Mouse (Mus musculus) forebrain, embryonic 10.5 days (tissue): ENCODE data around the gene Med28. TPM values are rescaled to one million over a fixed set of nuclear protein-coding genes. Genes with fewer than 3 reads are reported as not detected.
A peak's percentile ranks its signal among the peaks of the same experiment; 100 is the strongest.

Experiments used
- DNase-seq: peaks from one replicate; pipeline ENCODE4 v3.0.0-alpha.2; 2017; ENCODE audit warnings: low spot score; ENCODE audit errors: extremely low spot score
- H3K27ac ChIP-seq: fragments of 300-500 bp; sonication (generic); 2 replicates; pipeline ENCODE4 v1.5.1; 2016; ENCODE audit warnings: mild to moderate bottlenecking
- H3K27me3 ChIP-seq: fragments of 300-500 bp; sonication (generic); 2 replicates; pipeline ENCODE4 v1.6.1; 2016; ENCODE audit warnings: mild to moderate bottlenecking; ENCODE audit not compliant: poor library complexity, severe bottlenecking
- H3K36me3 ChIP-seq: fragments of 300-500 bp; sonication (generic); replicated peaks from 2 replicates; pipeline ENCODE4 v1.6.1; 2016; ENCODE audit warnings: mild to moderate bottlenecking, moderate library complexity
- H3K4me1 ChIP-seq: fragments of 300-500 bp; sonication (generic); 2 replicates; pipeline ENCODE4 v1.6.1; 2016
- H3K4me3 ChIP-seq: fragments of 300-500 bp; sonication (generic); 2 replicates; pipeline ENCODE4 v1.5.1; 2016; ENCODE audit warnings: mild to moderate bottlenecking, moderate library complexity
- H3K9me3 ChIP-seq: fragments of 300-500 bp; sonication (generic); 2 replicates; pipeline ENCODE4 v1.6.1; 2016; ENCODE audit warnings: mild to moderate bottlenecking, moderate library complexity
- WGBS: fragments of 180-500 bp; shearing (Covaris S2); methylation state at CpG from one replicate; pipeline ENCODE4 v1.1.7; 2016; 5-methylcytosine and 5-hydroxymethylcytosine counted together
- polyA plus RNA-seq: library from polyadenylated mRNA; unstranded; fragments of >200 nt; fragmentation: Nextera tagmentation; extraction: Ambion mirVana; gene quantifications from 2 replicates; pipeline ENCODE4 v1.2.1, GENCODE M21; 2016

Gene Med28
- polyA plus RNA-seq, 1 experiment from 2014 or later, result 301 TPM

DNA sequence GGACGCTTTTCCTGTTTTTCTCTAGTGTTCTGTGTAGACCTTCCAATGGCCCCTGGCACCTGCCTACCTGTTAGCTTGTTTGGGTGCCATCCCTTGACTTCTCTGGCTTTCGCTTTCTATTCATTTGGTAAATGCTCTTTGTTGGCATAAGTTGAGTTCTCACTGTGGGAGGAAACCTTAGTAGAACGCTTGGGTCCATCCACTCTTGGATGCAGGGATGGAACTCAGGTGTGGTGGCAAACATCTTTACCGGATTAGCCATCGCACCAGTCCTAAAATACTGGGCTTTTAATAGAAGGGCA lies 731 bp downstream of the Med28 start:
- peaks cover 19% of the 10 kb centered on the region for H3K4me1 ChIP-seq
- H3K27me3 ChIP-seq, result no peaks in the 10 kb centered on the region
- no peak for DNase-seq
- no peaks in the 10 kb centered on the region for H3K9me3 ChIP-seq
- H3K36me3 ChIP-seq, result peaks cover 34% of the 10 kb centered on the region
- H3K27ac ChIP-seq, result peak overlapping the region; percentile 94
- 5% methylated on average over 5 of the region's 5 CpGs for WGBS
- peak overlapping the region; percentile 94 for H3K4me3 ChIP-seq

DNA sequence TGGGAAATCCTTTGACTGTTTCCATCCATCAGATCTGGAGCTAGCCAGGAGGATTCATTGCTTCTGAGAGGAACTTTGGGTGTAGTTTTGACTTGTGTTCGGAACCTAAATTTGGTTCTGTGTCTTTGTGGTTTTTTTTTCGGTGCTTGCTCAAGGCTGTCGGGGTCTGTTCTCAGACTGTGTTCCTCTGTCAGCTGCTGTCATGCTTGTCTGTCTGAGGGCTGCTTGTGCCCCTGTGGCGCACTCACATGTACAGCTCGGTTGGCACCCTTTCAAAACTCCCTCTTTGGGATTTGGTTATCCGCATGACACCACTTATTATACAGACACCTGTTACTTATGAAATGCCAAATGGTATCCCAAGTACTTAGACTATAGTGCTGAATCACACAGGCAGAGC lies 1.6 kb downstream of the Med28 start:
- Histone ChIP-seq H3K4me1 (peaks cover 19% of the 10 kb centered on the region), H3K4me3 (peak overlapping the region; percentile 94), H3K9me3 (no peaks in the 10 kb centered on the region), H3K27ac (no peak overlapping the region), H3K36me3 (peaks cover 36% of the 10 kb centered on the region), H3K27me3 (no peaks in the 10 kb centered on the region)
- 91% methylated on average over 6 of the region's 6 CpGs for WGBS
- DNase-seq, result no peak

DNA sequence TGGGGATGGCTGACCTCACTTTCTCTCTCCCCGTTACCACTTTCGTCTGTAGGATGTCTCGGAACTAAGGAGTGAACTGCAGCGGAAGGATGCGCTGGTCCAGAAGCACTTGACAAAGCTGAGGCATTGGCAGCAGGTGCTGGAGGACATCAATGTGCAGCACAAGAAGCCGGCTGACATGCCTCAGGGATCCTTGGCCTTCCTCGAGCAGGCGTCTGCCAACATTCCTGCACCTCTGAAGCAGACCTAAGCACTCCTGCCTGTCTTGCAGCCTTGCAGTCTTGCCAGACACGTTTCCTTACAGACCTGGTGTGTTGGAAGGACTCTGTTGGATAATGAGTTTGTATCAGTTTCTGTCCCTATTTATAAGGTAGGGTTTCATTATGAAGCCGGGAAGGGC lies 5.1 kb downstream of the Med28 start:
- WGBS, result 93% methylated on average over 10 of the region's 10 CpGs
- H3K36me3 ChIP-seq, result peaks cover 68% of the 10 kb centered on the region
- no peak for DNase-seq
- H3K4me1 ChIP-seq, result peaks cover 15% of the 10 kb centered on the region
- H3K27me3 ChIP-seq, result no peaks in the 10 kb centered on the region
- H3K9me3 ChIP-seq, result no peaks in the 10 kb centered on the region
- no peak overlapping the region for H3K27ac ChIP-seq
- H3K4me3 ChIP-seq, result no peak overlapping the region

DNA sequence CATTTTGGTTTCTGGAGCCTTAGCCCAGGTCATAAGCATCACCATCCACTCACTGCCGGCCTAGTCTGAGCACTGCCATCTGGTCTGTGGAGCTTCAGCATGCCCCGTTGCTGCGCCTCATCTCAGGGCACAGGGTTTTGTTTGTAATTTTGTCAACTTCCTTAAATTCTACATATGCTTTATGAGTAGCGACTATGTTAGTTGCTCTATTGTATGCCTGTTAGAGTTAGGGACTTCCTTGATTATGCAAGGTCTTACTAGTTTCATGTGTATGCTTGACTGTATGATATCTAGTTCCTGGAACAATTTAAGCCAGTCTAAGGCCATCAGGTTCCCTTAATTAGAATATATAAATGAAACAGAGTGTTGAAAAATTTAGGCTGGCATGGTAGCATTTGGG lies 6.3 kb downstream of the Med28 start:
- H3K36me3 ChIP-seq, result peaks cover 76% of the 10 kb centered on the region
- H3K27ac ChIP-seq, result no peak overlapping the region
- WGBS, result 90% methylated on average over 4 of the region's 4 CpGs

DNA sequence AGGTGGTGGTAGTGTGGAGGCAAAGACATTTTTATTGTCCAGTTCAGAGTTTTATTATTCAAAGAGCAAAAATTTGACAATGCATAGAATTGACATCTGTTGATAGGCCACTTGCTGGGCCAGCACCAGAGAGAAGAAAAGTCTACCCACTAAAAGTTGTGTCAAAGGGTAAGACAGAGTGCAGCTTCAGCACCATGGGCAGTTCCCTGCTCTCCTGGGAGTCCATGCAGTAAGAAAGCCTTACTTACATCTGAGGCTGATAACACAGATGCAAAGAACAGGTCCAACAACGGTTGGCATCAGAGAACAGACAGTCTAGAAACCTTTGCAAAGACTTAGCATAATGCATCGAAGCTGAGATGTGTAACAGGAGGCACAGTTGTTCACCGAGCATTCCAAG lies 9.7 kb downstream of the Med28 start:
- Histone ChIP-seq H3K27ac (no peak overlapping the region), H3K36me3 (peaks cover 68% of the 10 kb centered on the region), H3K4me1 (peaks cover 7% of the 10 kb centered on the region), H3K27me3 (no peaks in the 10 kb centered on the region), H3K9me3 (no peaks in the 10 kb centered on the region), H3K4me3 (no peak overlapping the region)
- no peak for DNase-seq
- WGBS, result 91% methylated on average over 3 of the region's 3 CpGs

More for the DNA sequence above, 6.3 kb downstream of the Med28 start:
- no peaks in the 10 kb centered on the region for H3K27me3 ChIP-seq
- no peak for DNase-seq
- H3K4me3 ChIP-seq, result no peak overlapping the region
- H3K4me1 ChIP-seq, result peaks cover 8% of the 10 kb centered on the region
- no peaks in the 10 kb centered on the region for H3K9me3 ChIP-seq

DNA sequence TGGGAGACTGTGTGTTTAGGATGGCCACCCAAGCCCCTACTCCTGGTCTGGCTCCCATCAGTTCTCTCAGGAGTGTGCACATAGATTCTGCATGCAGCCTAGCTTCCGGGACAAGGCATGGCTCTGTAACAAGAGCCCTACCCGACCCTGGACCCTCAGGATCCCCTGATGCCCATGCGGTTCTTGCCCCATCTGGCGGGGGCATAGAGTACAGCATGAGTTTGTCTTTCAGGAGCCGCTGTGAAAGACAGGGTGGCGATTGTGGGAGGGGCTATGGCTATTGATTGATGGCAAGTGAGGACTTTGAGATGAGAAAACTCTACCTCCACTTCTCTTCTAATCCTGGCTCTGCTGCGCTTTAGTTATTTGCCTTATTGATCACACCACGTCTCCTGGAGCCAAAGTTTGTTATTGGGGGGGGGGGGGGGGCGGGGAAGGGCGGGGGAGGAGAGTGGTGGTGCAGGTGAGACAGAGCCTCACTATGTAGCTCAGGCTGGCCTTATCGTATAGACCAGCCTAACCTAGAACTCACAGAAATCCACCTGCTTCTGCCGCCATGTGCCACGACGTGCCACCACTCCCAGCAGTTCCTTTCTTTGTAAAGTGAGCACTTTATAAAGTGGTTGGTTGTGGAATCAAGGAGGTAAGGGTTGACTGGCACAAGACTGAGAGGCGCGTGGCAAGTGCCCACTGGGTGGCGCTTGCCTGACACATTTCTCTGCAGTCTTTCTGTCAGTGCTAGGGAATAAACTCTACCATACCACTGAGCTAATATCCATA lies 14.5 kb downstream of the Med28 start:
- Histone ChIP-seq H3K27ac (0 out of 2 replicates have a peak overlapping the region, but pooled peaks have one; percentile 4), H3K4me1 (peaks cover 9% of the 10 kb centered on the region), H3K27me3 (no peaks in the 10 kb centered on the region), H3K36me3 (peaks cover 20% of the 10 kb centered on the region), H3K9me3 (no peaks in the 10 kb centered on the region), H3K4me3 (peak overlapping the region; percentile 30)
- DNase-seq, result peak; percentile 77
- WGBS, result 4% methylated on average over 16 of the region's 17 CpGs

DNA sequence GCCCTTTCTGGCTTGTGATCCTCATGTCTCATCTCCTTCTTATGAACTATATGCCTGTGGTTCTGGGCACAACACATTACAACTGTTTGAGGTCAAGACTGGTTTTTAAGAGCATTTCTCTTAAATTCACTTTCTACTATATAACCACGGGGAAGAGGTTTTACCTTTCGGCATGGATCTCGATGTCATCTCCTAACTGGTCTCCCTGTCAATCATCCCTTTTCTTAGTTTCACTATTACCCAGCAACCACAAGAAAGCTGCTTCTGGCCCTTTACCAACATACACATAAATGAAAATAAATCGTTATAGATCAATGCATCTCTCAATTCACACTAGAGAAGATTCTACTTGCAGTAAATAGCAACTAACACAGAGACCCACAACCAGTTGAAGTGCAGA lies 15.1 kb downstream of the Med28 start:
- H3K27me3 ChIP-seq, result no peaks in the 10 kb centered on the region
- H3K4me1 ChIP-seq, result peaks cover 9% of the 10 kb centered on the region
- H3K4me3 ChIP-seq, result no peak overlapping the region
- H3K36me3 ChIP-seq, result peaks cover 13% of the 10 kb centered on the region
- H3K27ac ChIP-seq, result no peak overlapping the region
- no peak for DNase-seq
- 75% methylated on average over 4 of the region's 4 CpGs for WGBS
- no peaks in the 10 kb centered on the region for H3K9me3 ChIP-seq

DNA sequence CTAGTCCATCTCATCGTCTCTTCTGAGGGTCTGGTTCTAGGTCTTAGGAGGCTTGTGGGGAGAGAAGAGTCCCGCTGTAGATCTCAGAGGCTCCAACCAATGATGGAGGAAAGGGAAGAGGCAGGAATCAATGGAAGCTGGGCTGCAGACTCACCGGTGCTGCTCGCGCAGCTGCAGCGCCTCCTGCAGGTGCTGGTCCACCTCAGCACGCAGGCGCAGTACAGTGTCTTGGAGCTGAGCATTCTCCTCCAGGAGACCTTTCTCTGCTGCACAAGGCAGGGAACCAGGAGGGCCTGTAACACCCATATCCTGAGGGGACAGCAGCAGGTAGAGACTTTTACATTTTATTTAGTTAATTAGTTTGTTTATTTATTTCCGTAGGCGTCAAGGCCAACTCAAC lies 19.5 kb downstream of the Med28 start:
- no peaks in the 10 kb centered on the region for H3K27me3 ChIP-seq
- no peak for DNase-seq

DNA sequence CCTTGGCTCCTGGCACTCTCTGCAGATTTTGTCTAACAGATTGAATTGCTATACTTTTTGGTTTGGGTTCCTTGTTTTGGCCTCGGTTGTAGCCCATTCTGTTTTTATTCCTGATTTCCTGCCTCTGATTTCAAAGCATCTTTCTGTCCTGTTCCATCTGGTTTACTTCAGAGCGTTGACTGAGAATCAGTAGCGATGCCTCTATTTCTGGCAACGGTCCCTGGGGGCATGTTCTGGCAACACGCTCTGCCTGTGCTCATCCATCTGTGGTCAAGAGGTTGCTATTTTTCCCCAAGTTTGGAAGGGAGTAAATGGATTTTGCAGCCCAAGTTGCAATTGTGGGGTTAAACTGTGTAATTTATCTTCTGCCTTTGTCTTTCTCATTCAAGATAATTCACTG lies 23.3 kb downstream of the Med28 start:
- no peak overlapping the region for H3K4me3 ChIP-seq
- no peaks in the 10 kb centered on the region for H3K4me1 ChIP-seq
- no peaks in the 10 kb centered on the region for H3K27me3 ChIP-seq
- 70% methylated on average over 5 of the region's 5 CpGs for WGBS
- no peaks in the 10 kb centered on the region for H3K9me3 ChIP-seq
- DNase-seq, result no peak
- no peak overlapping the region for H3K27ac ChIP-seq
- H3K36me3 ChIP-seq, result no peaks in the 10 kb centered on the region

More for the DNA sequence above, 19.5 kb downstream of the Med28 start:
- Histone ChIP-seq H3K9me3 (no peaks in the 10 kb centered on the region), H3K27ac (no peak overlapping the region), H3K4me1 (peaks cover 4% of the 10 kb centered on the region), H3K36me3 (no peaks in the 10 kb centered on the region), H3K4me3 (no peak overlapping the region)
- 62% methylated on average over 10 of the region's 10 CpGs for WGBS

DNA sequence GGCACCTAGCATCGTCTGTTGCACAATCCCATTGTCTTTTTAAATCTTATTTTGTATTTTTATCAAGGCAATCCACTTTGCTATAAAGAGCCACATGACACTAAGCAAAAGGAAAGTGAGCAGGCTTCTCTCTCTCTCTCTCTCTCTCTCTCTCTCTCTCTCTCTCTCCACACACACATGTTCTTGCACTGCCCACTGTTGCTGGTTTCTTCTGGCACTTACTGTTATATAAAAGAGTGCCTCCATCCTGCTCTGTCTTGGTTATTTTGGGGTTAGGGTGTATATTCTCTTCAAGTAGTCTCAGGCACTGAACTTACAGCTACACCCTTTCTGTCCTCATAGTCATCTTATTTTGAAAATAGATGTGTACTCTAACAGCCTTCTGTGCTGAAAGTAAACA lies 29.6 kb downstream of the Med28 start:
- no peaks in the 10 kb centered on the region for H3K36me3 ChIP-seq
- no peaks in the 10 kb centered on the region for H3K4me1 ChIP-seq
- H3K9me3 ChIP-seq, result no peaks in the 10 kb centered on the region
- H3K4me3 ChIP-seq, result no peak overlapping the region
- H3K27me3 ChIP-seq, result no peaks in the 10 kb centered on the region
- WGBS, result 91% methylated on average over 1 of the region's 1 CpGs
- no peak overlapping the region for H3K27ac ChIP-seq
- no peak for DNase-seq

DNA sequence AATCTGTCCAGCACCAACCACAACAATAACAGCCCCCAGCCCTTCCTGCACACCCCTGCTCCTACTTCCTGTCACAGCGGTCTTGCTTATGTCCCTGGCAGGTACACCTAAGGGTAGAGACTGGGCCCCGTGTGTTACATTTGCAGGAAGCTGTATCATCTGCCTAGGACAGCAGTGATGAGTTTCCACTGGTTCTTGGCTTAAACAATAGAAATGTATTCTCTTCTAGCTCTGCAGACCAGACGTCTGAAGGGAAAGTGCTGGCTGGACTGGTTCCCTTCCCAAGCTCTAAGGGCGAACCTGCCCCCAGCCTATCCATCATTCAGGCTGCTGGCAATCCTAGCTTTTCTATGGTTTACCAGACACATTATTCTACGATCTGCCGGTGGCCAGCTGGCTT lies 44.0 kb downstream of the Med28 start:
- Histone ChIP-seq H3K36me3 (no peaks in the 10 kb centered on the region), H3K27me3 (no peaks in the 10 kb centered on the region), H3K27ac (no peak overlapping the region), H3K4me1 (no peaks in the 10 kb centered on the region), H3K9me3 (no peaks in the 10 kb centered on the region), H3K4me3 (no peak overlapping the region)
- no peak for DNase-seq
- 80% methylated on average over 6 of the region's 6 CpGs for WGBS

DNA sequence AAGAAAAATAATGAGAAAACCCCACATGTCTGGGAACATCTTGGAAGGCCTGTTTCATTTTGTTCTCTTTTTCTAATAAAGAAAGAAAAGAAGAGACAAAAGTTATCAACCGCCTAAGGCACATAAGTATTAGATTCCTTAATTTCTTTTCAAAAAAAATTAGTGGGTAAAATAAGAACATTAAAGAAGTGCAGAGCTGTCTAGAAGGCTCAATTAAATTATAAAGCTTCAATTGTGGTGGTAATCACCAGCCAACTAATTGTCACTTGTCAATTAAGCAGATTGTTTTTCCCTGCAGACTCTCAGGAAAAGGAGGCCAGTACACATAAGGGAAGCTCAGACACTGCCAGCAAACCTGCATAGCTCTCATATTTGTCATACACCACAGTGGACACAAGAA lies 45.8 kb downstream of the Med28 start:
- H3K4me1 ChIP-seq, result no peaks in the 10 kb centered on the region
- H3K27me3 ChIP-seq, result no peaks in the 10 kb centered on the region
- H3K9me3 ChIP-seq, result no peaks in the 10 kb centered on the region
- H3K4me3 ChIP-seq, result no peak overlapping the region
- no peaks in the 10 kb centered on the region for H3K36me3 ChIP-seq
- WGBS, result 88% methylated on average over 1 of the region's 1 CpGs
- DNase-seq, result no peak
- no peak overlapping the region for H3K27ac ChIP-seq

DNA sequence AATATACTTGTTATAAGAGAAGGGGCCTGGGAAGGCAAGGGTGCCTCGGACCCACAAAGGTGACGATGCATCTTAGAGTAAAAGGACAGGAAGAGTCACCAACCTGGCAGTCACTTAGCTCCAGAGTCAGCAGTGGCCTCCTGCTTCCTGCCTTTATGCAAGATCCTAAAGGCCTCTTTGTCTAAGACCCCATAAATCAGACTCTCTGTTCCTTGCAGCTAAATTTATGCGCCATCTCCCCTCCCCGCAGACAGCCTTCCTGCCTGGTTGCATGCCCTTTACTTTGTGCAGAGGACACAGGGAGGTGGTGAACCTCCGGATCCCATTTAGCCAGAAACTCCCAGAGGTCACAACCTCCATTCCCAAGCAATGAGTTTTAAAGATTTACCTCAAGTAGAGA lies 52.8 kb downstream of the Med28 start:
- Histone ChIP-seq H3K36me3 (no peaks in the 10 kb centered on the region), H3K4me1 (peaks cover 5% of the 10 kb centered on the region; the same call in 1 of the 2 replicates), H3K27ac (no peak overlapping the region), H3K9me3 (no peaks in the 10 kb centered on the region), H3K27me3 (no peaks in the 10 kb centered on the region), H3K4me3 (no peak overlapping the region)
- 65% methylated on average over 5 of the region's 5 CpGs for WGBS
- DNase-seq, result no peak

DNA sequence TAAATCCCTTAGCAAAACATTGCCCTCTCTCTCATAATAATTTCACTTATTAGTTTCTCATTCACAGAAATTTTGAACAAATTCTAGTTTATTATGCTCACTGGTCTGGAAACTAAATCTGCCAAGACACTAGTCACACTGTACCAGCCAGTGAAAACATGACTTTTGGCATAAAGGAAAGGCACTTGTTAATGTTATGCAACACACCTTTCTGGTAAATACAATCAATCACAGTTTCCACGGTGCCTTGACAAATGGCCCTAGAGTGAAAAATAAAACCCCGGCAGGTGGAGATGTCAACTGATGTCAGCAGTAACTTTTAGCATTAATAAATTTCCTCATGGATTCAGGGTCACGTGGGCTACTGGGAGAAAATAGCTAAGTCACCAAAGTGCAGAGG lies 56.7 kb downstream of the Med28 start:
- Histone ChIP-seq H3K27me3 (no peaks in the 10 kb centered on the region), H3K36me3 (no peaks in the 10 kb centered on the region), H3K27ac (no peak overlapping the region), H3K9me3 (no peaks in the 10 kb centered on the region), H3K4me3 (no peak overlapping the region), H3K4me1 (peaks cover 5% of the 10 kb centered on the region; the same call in 1 of the 2 replicates)
- DNase-seq, result no peak
- WGBS, result 89% methylated on average over 3 of the region's 3 CpGs
